Mouse (Mus musculus) lung, adult 2 months (tissue): ENCODE data around the gene Irak2.

Experiments
- CTCF ChIP-seq: fragments of 200-500 bp; IDR thresholded peaks from 2 replicates; pipeline ENCODE4 v1.5.1; 2011; ENCODE audit warnings: mild to moderate bottlenecking, low read length, control low read depth; ENCODE audit not compliant: insufficient read depth
- POLR2A ChIP-seq: fragments of 200-500 bp; IDR thresholded peaks from 2 replicates; pipeline ENCODE4 v1.6.1; 2011; ENCODE audit warnings: low read depth, mild to moderate bottlenecking, control low read depth, low read length, borderline replicate concordance; ENCODE audit errors: extremely low read depth

GRCm38 (mm10) chr6:113721061-113721460 lies 82.8 kb downstream of the Irak2 start:
- TF ChIP-seq POLR2A (no peak), CTCF (no peak)
